Mouse (Mus musculus): ENCODE data around the gene Wrnip1.

Wrnip1 gene

DNA sequence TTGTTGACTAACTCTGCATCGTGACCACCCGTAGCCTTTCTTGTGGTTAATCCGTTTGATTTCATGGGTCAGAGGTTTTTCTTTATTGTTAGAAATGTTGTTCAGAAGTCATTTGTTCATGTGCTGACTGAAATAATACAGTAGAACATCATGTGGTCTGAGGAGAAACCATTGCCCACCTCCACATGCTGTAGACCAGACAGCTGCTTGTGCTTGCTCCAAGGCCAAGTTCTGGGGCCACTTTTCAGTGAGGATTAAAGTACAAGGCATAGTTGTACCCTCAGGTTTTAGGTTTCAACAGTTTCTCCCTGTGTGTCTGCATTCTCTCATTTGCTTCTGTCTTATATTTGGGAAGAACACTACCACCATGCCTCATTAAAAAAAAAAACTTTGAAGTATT lies 5.8 kb downstream of the Wrnip1 start:
- DNase-seq (ENCODE audit: low spot score), result no peak

DNA sequence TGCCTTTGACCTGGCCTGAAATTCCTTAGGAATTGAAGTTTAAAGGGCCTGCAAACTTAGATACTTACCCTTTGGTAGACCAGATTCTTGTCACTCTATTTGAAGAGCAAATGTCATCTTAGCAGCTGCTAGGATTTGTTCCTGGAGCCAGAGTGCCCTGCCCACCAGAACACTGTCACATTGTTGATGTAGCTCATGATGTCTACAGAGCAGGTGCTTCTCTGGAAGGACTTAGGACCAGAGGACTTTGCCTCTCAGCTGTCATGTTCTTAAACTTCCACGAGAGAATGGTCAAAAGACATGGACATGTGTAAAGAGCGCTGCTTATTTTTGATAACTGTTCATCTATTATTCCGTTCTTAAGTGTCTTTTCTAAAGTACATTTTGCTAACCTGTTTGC lies 17.4 kb downstream of the Wrnip1 start:
- no peak for DNase-seq (ENCODE audit: low spot score)

DNA sequence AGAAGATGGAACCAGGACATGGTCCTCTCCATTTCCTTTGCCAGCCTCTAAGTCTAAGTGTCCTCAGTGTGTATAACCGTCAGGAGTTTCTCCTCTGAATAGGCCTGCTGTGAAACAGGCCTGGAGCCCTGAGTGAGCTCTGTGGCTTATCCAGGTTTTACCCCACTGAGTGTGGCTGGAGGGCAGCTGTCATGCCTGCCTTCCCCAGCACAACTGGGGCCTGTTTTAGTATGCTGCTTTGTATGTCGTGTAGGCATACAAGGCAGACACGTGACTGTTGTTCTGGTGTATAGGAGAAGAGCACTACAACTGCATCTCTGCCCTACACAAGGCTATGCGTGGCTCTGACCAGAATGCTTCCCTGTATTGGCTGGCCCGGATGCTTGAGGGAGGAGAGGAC lies 18.1 kb downstream of the Wrnip1 start:
- DNase-seq (ENCODE audit: low spot score), result no peak

DNA sequence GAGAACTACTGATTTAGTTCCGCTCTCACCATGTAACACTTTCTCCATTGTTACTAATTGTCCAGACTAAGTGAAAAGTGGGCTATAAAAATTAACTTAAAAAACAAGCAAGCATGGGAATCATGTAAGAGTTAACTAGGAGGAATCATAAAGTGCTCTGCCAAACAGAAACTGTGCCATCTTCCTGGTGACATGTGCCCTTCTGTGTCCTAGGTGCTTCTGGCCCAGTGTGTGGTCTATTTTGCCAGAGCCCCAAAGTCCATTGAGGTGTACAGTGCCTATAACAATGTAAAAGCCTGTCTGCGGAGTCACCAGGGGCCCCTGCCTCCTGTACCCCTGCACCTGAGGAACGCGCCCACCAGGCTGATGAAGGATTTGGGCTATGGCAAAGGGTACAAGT lies 19.8 kb downstream of the Wrnip1 start:
- no peak for DNase-seq (ENCODE audit: low spot score)

DNA sequence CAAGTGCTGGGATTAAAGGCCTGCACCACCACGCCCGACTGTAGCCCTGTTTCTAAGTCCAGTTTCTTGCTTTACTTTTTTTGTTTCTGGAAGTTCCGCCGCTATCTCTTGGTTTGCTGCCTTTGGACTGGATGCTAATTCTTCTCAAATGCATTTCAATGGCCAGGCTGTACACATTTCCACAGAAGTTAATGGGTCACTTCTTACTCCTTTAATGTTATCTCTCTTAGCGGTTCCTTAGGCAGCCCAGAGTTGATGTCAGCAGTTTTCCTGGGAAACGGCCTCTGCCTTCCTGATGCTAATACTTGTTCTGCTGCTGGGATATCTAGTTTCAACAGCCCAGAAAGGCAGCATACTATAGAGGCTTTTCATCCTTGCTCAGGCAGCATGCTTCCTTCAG lies 21.3 kb downstream of the Wrnip1 start:
- peak; percentile 58 for DNase-seq (ENCODE audit: low spot score)

DNA sequence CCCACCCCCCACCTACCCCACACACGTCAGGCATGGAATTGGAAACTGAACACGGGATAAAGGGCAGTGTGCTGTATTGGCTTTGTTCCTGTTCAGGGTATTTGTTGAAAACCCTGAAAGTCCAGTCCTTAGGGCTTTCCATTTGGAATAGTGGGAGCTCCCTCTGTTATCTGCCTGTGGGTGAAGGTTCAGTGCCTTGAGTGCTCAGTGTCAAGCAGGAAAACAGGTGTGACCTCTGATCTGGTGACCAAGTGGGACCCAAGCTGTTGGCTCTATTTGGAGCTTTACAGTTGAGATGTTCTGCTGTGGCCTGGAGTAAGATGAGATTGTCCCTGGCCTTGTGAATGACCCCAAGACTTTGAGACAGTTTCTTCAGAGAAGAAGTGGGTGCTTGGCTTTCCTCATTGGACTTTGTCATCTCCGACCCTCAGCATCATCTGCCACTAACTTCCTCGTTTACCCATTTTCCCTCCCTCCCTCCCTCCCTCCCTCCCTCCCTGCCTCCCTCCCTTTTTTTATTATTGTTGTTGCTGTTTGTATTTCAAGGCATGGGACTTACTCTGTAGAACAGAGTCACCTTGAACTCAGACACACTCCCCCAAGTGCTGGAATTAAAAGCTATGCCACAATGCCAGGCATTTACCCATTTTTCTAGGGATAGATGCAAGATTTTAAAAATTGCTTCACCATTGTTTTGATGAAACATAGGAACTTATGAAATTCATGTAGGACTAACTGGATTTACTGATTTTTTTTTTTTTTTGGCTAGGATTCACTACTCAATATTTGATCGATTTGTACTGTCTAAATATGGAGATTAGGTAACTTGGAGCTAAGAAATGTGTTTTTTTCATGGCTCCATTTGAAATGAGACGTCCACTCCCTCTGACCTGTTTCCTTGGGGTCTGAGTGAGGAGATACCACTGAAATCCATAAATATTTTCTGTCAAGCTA lies 22.8 kb downstream of the Wrnip1 start:
- no peak for DNase-seq (ENCODE audit: low spot score)

DNA sequence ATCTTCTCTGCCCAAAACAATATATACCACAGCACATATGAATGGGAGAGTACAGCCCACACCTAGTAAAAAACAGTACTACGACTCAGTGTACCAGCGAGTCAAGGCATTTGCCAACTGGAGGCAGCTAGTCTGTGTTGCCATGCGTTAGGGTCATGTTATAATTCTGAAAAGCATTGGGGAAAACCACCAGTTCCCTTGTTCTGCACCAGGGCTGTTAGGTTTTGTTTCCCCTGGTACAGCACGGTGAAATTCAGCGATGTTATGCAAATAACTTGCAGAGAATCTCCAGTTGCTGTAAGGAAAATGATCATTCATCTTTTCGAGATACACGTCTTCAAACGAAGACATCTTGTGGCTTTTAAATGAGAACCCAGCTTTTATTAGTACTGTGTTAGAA lies 23.7 kb downstream of the Wrnip1 start:
- DNase-seq (ENCODE audit: low spot score), result no peak

DNA sequence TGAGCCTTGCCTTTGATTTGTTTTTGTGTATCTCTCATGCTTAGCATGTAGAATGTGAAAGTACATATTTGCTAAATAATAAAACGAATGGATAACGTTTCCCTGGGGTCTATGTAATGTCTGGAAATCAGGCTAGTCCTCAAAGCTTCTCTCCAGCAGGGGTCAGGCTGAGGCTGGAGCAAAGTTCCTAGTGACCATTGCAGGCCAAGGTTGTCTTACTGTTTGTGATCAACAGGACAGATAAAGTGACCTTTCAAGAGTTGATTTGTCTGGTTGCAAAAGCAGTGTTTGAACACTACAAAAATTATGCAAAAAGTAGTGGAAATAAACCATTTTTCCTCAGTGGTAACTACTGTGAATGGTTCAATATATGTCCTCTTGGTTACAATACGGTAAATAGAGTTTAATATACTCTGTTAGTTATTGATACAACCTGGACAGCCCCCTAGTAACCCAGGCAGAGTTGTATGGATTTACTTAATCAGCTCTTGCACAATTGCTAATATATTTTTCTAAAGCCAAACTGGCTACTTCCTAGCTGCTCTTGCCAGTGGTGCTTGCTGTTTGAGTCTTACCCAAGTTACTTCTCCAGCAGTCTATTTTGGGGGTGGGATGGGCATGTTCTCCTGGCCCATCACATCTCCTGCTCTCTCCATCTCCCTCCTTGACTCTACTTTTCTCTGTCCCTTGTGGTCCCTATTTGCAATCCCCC lies 25.4 kb downstream of the Wrnip1 start:
- no peak for DNase-seq (ENCODE audit: low spot score)

DNA sequence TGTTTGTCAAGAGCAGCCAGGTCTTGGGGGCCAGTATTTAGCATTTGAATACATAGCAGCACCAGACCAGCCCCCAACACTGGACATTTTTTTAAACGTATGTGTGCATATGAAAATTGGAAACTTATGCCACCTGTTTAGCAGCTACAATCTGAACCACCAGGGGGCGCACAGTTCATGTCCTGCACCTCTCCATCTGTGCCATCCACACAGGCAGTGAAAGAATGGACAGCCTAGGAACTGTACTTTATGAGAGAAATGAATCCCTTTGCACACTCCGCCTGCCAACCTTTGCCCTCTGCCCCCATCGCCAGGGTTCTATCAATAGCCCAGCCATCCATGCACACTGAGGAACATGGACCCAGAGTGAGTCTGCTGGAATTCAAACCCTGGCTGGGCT lies 26.1 kb downstream of the Wrnip1 start:
- DNase-seq (ENCODE audit: low spot score), result no peak

DNA sequence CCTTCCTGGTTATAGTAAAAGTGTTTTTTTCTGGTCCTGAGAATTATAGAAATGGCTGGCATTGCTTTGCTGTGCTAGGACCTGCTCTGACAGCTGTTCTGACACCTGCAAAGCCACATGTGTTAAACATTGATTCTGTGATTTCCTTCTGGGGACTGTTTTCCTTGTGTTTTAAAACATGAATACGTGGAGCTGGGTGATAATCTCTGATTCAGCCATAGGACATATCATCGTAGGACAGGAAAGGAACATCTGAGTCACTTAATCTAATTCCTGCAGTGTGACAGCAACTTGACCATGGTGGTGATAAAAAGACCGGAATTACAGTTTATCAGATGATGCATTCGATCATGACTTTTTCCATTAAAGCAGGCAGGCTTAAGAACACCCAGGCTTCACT lies 27.0 kb downstream of the Wrnip1 start:
- no peak for DNase-seq (ENCODE audit: low spot score)

DNA sequence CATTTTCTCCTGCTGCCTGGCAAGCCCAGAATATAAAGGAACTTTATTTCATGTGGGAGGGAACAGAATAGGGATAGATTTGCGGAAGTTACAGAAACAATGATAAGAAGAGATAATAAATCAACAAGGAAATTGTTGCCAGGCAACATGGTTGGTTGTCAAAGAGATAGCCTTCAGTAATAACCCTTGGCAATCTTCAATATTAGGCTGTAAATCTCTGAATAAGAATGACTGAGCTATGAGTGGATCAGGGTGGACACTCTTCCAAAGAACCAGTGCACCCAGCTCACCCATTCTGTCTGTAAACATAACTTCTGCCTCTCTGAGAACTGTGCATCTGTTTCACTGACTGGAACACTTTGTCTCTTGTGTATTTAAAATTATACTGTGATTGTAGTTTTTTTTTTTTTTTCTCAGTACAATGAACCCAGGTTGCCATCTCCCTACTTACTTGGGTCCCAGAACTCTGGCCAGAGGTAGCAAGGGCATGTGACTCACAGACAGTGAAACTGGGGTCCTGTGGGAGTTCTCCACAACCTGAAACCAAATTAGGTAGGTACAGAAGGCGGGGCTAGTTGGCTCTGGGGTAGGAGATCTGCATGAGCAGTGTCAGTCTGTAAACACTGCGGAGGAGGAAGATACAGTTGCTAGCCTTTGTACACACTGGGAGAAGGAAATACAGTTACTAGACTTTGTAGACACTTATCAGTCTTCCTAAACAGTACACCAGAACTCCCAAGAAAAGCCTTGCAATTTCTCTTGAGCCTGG lies 29.9 kb downstream of the Wrnip1 start:
- no peak for DNase-seq (ENCODE audit: low spot score)

DNA sequence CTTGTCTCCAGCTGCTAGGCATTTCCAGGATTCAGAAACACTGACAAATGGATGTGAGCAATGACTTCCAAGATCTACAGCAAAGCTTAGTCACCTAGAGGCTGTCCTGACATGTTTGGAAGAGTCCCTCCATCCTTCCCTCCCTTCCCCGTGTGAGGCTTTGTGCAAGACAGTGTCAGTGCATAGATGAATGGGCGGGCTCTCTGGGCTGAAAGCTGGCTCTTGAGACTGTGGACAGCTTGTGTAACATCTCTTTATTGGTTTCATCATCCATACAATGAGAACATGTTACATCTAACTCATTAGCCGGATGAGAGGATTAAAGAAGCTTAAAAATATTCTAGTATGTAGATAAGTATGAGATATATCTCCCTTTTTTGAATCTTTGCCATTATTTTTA lies 30.9 kb downstream of the Wrnip1 start:
- DNase-seq (ENCODE audit: low spot score), result no peak

DNA sequence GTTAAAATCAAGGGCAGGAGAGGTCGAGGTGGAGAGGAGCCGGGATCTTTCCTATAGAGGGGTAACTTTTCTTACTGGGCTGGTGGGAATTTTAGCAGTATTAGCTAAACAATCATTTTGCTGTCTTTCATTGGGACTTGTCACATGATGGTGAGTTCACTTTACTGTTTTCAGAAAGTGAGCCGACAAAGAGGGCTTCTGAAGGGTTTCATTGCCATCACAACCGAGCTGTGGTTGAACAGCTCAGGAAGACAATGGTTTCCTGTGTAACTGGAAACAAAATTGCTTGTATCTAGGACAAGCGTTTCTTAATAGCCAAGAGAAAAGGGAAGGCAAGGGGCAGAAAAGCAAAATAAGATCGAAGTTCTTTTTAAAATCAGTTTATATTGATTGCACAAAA lies 31.4 kb downstream of the Wrnip1 start:
- no peak for DNase-seq (ENCODE audit: low spot score)

DNA sequence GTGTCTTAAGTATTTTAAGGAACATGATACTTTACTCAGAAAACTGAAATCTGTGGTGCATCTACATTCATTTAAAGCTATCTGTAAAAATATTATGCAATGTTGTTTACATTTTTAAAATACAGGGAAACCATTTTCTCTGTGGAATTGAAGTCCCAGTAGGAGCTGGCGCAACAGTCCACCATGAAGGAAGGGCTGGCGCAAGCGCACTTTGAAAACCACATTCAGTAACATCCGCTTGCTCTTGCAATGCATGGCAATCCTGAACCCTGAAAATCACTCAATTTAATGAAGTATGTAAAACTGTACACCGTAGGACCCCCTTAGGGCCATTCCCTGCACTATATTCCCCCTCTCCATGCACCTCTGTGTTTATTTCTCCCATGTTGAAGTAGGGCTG lies 32.7 kb downstream of the Wrnip1 start:
- DNase-seq (ENCODE audit: low spot score), result no peak

DNA sequence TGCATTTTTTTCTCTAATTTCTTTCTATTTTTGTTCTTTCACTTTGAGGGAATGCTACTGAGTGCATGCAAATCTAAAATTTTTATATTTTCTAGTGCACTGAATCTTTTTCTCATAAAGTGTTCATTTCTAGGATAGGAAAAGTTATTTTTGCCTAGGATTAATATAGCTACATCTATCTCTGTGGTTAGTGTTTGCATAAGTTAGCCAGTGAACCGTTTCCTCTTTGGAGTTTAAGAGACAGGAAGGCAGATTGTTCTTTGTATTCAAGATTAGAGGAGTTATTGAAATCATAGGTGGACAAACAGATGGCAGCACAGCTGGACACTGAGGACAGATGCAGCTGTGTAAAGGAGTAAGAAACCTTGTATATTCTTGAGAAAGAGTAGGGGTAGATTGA lies 37.5 kb downstream of the Wrnip1 start:
- DNase-seq (ENCODE audit: low spot score), result no peak

DNA sequence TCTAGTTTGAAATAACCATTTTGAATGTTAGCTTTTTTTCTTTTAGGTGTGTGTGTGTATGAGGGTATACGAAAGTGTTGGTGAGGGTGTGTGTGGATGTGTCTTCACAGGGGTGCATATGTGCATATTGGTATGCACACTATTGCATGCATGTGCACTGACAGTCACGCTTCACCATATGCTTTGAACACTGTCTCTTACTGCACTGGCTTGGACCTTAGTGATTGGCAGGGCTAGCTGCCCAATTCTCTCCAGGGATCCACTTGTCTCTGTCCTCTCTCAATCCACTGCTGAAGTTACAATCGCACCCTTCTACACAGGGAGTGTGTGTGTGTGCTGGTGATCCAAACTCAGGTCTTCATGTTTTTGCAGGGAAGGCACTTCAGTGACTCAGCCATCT lies 39.5 kb downstream of the Wrnip1 start:
- no peak for DNase-seq (ENCODE audit: low spot score)

DNA sequence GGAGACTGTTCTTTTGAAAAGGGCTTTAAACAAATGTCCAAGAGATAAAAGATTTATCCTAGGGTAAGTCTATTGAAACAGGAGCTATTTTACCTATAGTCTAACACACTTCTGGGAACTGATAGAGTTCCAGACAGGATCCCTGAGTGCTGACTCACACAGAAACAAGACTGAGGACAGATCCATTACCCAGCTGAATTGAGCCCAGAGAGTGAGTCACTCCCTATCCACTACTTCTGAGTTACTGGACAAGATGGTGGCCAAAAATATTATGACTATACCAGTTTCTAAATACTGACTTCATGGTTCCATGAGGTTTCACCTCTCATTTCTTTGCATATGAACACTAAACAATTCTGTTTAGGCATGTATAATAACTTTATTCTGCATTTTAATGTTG lies 44.4 kb downstream of the Wrnip1 start:
- DNase-seq (ENCODE audit: low spot score), result no peak

DNA sequence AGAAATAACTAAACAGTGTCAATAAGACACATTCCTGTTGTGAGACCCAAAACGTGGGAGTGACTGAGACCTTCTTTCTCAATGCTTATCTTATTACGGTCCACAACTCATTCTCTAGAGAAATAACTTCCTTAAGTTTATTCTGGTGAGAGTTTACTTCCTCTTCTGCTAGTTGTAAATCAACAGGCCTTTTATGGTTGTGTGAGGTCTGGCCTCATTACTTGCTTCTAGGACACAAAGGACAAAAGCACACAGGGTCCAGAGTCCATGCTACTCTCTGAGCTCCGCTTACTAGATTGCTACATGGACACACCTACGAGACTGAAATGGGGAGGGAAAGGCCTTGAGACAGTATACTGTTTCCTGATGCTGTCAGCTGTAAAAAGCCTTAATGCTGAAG lies 47.3 kb downstream of the Wrnip1 start:
- DNase-seq (ENCODE audit: low spot score), result peak; percentile 66

DNA sequence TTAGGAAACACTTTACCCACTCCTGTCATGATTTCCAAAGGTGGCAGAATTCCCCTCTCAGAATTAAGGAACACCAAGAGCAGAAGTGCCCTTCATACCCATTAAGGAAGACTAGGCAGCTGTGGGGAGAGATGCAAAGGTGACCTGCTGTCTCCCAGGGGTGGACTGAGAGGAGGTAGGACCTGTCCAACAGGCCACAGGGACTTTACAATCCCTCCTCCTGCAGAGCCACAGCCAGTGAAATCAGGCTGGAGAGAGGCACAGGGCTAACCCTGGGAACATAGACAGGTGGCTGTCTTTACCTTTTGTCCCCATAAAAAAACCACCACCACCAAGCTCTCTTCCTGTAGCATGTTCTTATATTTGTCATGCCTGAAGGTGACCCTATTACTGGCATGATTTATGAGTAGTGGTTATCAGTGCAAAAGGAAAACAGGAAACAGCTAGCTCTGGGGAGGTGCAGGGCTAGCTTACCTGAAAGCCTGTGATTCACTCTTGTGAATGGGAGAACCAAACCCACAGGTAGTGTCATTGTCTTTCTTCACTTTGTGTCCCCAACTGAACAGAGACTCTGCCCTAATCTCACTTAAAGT lies 47.8 kb downstream of the Wrnip1 start:
- no peak for DNase-seq (ENCODE audit: low spot score)

DNA sequence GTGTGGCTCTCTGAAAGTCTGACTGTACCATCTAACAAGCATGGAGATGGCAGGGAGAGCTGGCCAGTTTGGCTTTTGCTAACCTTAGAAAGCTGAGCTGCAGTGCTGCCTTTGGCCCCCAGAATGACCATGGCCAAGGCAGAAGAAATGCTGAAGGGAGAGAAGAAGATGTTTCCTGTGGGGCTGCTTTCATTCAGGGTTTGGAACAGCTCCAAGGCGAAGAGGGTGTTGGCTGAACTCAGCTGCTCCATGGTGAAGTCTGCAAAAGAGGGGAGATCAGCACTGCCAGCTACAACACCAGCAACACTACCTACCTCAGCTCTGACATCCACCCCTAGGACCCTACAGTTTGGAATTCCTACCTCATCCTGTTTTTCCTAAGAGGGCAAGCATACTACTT lies 48.3 kb downstream of the Wrnip1 start:
- DNase-seq (ENCODE audit: low spot score), result no peak

DNA sequence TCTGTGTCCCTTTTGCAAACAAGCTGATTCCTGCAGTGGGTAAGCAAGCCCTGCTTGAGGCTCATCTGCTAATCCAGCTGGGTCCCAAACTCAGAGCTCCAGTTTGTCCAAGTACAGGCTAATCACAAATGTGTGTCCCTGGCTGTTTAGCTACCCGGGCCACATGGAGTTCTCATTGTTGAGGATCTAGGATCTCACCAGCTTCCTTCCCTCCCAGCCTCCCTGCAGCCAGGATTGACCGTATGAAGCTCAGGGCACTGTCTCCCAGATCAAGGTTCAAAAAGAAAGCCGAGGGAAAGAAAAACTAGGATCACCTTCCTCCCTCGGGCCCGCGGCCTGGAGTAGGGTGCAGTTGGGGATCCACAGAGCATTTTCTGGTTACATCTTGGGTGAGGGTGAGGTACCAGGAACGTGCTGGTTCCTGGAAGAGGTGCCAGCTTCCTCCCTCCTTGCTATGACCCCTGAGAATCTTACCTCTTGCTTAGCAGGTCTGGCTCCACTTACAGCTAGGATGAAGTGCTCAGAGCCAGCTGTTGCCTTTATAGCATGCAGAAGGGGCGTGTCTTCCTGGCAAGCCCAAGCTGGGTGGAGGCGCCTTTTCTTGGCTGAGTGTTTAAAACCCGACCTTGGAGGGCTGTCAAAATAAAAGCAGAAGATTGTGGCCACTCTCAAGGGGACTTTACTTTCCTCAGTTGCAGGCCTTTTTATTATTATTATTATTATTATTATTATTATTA lies 49.0 kb downstream of the Wrnip1 start, which contains the start of gene Serpinb1a:
TSS of gene Serpinb1a (minus strand) at position 518 of the 737 bp plus-strand sequence.
- DNase-seq (ENCODE audit: low spot score), result no peak

DNA sequence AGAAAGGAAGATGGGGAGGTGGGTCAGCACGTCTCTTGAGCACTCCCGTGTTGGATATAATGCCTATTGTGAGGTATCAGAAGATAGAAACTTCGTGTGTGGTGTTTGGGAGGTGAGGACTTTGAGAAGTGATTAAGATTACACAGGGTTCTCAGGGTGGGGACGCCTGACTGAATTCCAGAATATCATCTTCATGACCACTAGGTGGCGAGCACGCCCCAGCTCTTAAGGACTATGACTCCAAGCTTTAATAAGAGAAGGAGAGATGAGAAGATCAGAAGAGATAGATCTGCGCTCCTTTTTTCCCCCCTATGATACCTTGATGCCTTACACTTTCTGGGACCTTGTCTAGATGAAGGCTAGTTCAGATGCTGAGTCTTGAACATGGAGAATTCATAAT lies 50.1 kb downstream of the Wrnip1 start:
- no peak for DNase-seq (ENCODE audit: low spot score)

All from yolk sac, embryonic 10.5 days (tissue).